Mouse (Mus musculus): ENCODE results near the gene Tbccd1. TPM values are rescaled to one million over a fixed set of nuclear protein-coding genes. Genes with fewer than 3 reads are reported as not detected.

The Tbccd1 gene
- polyA plus RNA-seq, 1 experiment from 2014 or later, result 19.6 TPM

GRCm38 (mm10) chr16:22847686-22848085 is 9.8 kb downstream of the Tbccd1 start:
- Histone ChIP-seq H3K27me3 (no peaks in the 10 kb centered on the region), H3K4me1 (replicated peaks) (peaks cover 10% of the 10 kb centered on the region), H3K4me3 (no peak overlapping the region), H3K4me2 (no peak overlapping the region), H3K27ac (replicated peaks) (no peak overlapping the region), H3K9ac (no peak overlapping the region), H3K9me3 (no peaks in the 10 kb centered on the region), H3K36me3 (no peaks in the 10 kb centered on the region)
- ATAC-seq (ENCODE audit: low FRiP score, low read depth), result no peak
- WGBS, result 89% methylated on average over 1 of the region's 1 CpGs

GRCm38 (mm10) chr16:22845481-22845880 is 12.0 kb downstream of the Tbccd1 start:
- no peaks in the 10 kb centered on the region for H3K36me3 ChIP-seq
- H3K27ac ChIP-seq (replicated peaks), result no peak overlapping the region
- WGBS, result 87% methylated on average over 4 of the region's 4 CpGs
- H3K4me1 ChIP-seq (replicated peaks), result peaks cover 10% of the 10 kb centered on the region
- H3K27me3 ChIP-seq, result no peaks in the 10 kb centered on the region
- ATAC-seq (ENCODE audit: low FRiP score, low read depth), result no peak
- H3K4me2 ChIP-seq, result no peak overlapping the region
- no peak overlapping the region for H3K4me3 ChIP-seq
- H3K9ac ChIP-seq, result no peak overlapping the region
- H3K9me3 ChIP-seq, result no peaks in the 10 kb centered on the region

- Histone ChIP-seq H3K9me3 (no peaks in the 10 kb centered on the region), H3K4me3 (peak overlapping the region; percentile 61), H3K9ac (peak overlapping the region; percentile 76), H3K27ac (replicated peaks) (peak overlapping the region; percentile 67; the same call in 1 of the 2 replicates), H3K4me2 (peak overlapping the region; percentile 94), H3K36me3 (no peaks in the 10 kb centered on the region), H3K4me1 (replicated peaks) (peaks cover 10% of the 10 kb centered on the region), H3K27me3 (no peaks in the 10 kb centered on the region)
- 67% methylated on average over 5 of the region's 5 CpGs for WGBS
- ATAC-seq (ENCODE audit: low FRiP score, low read depth), result no peak
Measured at GRCm38 (mm10) chr16:22844834-22845233, 12.6 kb downstream of the Tbccd1 start.

GRCm38 (mm10) chr16:22844061-22844801 is 13.2 kb downstream of the Tbccd1 start:
- 5% methylated on average over 26 of the region's 26 CpGs for WGBS
- no peaks in the 10 kb centered on the region for H3K9me3 ChIP-seq
- H3K27ac ChIP-seq (replicated peaks), result peak overlapping the region; percentile 67
- H3K27me3 ChIP-seq, result no peaks in the 10 kb centered on the region
- H3K36me3 ChIP-seq, result no peaks in the 10 kb centered on the region
- H3K4me2 ChIP-seq, result peak overlapping the region; percentile 94
- H3K9ac ChIP-seq, result peak overlapping the region; percentile 76
- peaks cover 10% of the 10 kb centered on the region for H3K4me1 ChIP-seq (replicated peaks)
- H3K4me3 ChIP-seq, result peak overlapping the region; percentile 61
- ATAC-seq (ENCODE audit: low FRiP score, low read depth), result peak; percentile 97

GRCm38 (mm10) chr16:22842871-22843270 is 14.6 kb downstream of the Tbccd1 start:
- H3K4me1 ChIP-seq (replicated peaks), result peaks cover 10% of the 10 kb centered on the region
- H3K27me3 ChIP-seq, result no peaks in the 10 kb centered on the region
- 0 out of 2 replicates have a peak, but pooled peaks cover 3% of the 10 kb centered on the region for H3K36me3 ChIP-seq
- H3K9ac ChIP-seq, result no peak overlapping the region
- no peak overlapping the region for H3K27ac ChIP-seq (replicated peaks)
- H3K9me3 ChIP-seq, result no peaks in the 10 kb centered on the region
- H3K4me2 ChIP-seq, result no peak overlapping the region
- 98% methylated on average over 5 of the region's 5 CpGs for WGBS
- no peak overlapping the region for H3K4me3 ChIP-seq
- no peak for ATAC-seq (ENCODE audit: low FRiP score, low read depth)

- Histone ChIP-seq H3K27me3 (no peaks in the 10 kb centered on the region), H3K4me1 (replicated peaks) (no peaks in the 10 kb centered on the region; the same call in 1 of the 2 replicates), H3K4me3 (no peak overlapping the region), H3K36me3 (0 out of 2 replicates have a peak, but pooled peaks cover 3% of the 10 kb centered on the region), H3K9ac (no peak overlapping the region), H3K4me2 (no peak overlapping the region), H3K9me3 (no peaks in the 10 kb centered on the region), H3K27ac (replicated peaks) (no peak overlapping the region)
- no peak for ATAC-seq (ENCODE audit: low FRiP score, low read depth)
- WGBS, result 92% methylated on average over 3 of the region's 3 CpGs
Measured at GRCm38 (mm10) chr16:22839146-22839857, 18.2 kb downstream of the Tbccd1 start.

- no peak for ATAC-seq (ENCODE audit: low FRiP score, low read depth)
- no peak overlapping the region for H3K9ac ChIP-seq
- no peaks in the 10 kb centered on the region for H3K9me3 ChIP-seq
- 82% methylated on average over 3 of the region's 3 CpGs for WGBS
- H3K27ac ChIP-seq (replicated peaks), result no peak overlapping the region
- H3K4me1 ChIP-seq (replicated peaks), result no peaks in the 10 kb centered on the region
- peaks cover 5% of the 10 kb centered on the region for H3K36me3 ChIP-seq
- H3K27me3 ChIP-seq, result no peaks in the 10 kb centered on the region
- no peak overlapping the region for H3K4me3 ChIP-seq
- H3K4me2 ChIP-seq, result no peak overlapping the region
Measured at GRCm38 (mm10) chr16:22832932-22833525, 24.4 kb downstream of the Tbccd1 start.

- peaks cover 4% of the 10 kb centered on the region; the same call in 1 of the 2 replicates for H3K36me3 ChIP-seq
- 45% methylated on average over 8 of the region's 8 CpGs for WGBS
- peak; percentile 73; the same call in 1 of the 2 replicates for ATAC-seq (ENCODE audit: low FRiP score, low read depth)
- no peak overlapping the region for H3K4me2 ChIP-seq
- H3K9me3 ChIP-seq, result no peaks in the 10 kb centered on the region
- no peak overlapping the region for H3K27ac ChIP-seq (replicated peaks)
- H3K4me3 ChIP-seq, result no peak overlapping the region
- H3K9ac ChIP-seq, result no peak overlapping the region
- H3K4me1 ChIP-seq (replicated peaks), result no peaks in the 10 kb centered on the region
- no peaks in the 10 kb centered on the region for H3K27me3 ChIP-seq
Measured at GRCm38 (mm10) chr16:22820731-22821130, 36.7 kb downstream of the Tbccd1 start.

- H3K4me3 ChIP-seq, result no peak within 1 kb of the TSS
- no peak within 1 kb of the TSS for H3K9ac ChIP-seq
- peaks cover 16% of the 10 kb centered on the region for H3K27me3 ChIP-seq
- no peaks in the 10 kb centered on the region for H3K36me3 ChIP-seq
- WGBS, result 71% methylated on average over 2 of the region's 2 CpGs
- H3K9me3 ChIP-seq, result no peaks in the 10 kb centered on the region
- no peak within 1 kb of the TSS for H3K4me2 ChIP-seq
- no peak for ATAC-seq (ENCODE audit: low FRiP score, low read depth)
- H3K27ac ChIP-seq (replicated peaks), result no peak within 1 kb of the TSS
- H3K4me1 ChIP-seq (replicated peaks), result peaks cover 4% of the 10 kb centered on the region; the same call in 1 of the 2 replicates
Measured at GRCm38 (mm10) chr16:22811477-22811876, 46.0 kb downstream of the Tbccd1 start, which contains the start of gene Crygs. TSS of gene Crygs (minus strand) at chr16:22811577.

GRCm38 (mm10) chr16:22807468-22808070 is 49.9 kb downstream of the Tbccd1 start:
- no peak overlapping the region for H3K27ac ChIP-seq (replicated peaks)
- H3K9ac ChIP-seq, result no peak overlapping the region
- ATAC-seq (ENCODE audit: low FRiP score, low read depth), result 0 out of 2 replicates have a peak, but pooled peaks have one; percentile 63
- H3K4me2 ChIP-seq, result peak overlapping the region; percentile 52
- peak overlapping the region; percentile 16; the same call in 1 of the 2 replicates for H3K4me3 ChIP-seq
- H3K9me3 ChIP-seq, result no peaks in the 10 kb centered on the region
- WGBS, result 13% methylated on average over 17 of the region's 17 CpGs
- peaks cover 4% of the 10 kb centered on the region; the same call in 1 of the 2 replicates for H3K4me1 ChIP-seq (replicated peaks)
- no peaks in the 10 kb centered on the region for H3K36me3 ChIP-seq
- peaks cover 34% of the 10 kb centered on the region for H3K27me3 ChIP-seq

GRCm38 (mm10) chr16:22802786-22803185 is 54.7 kb downstream of the Tbccd1 start:
- no peaks in the 10 kb centered on the region for H3K9me3 ChIP-seq
- WGBS, result 75% methylated on average over 7 of the region's 7 CpGs
- H3K4me2 ChIP-seq, result no peak overlapping the region
- H3K4me3 ChIP-seq, result no peak overlapping the region
- no peak for ATAC-seq (ENCODE audit: low FRiP score, low read depth)
- H3K9ac ChIP-seq, result no peak overlapping the region
- peaks cover 52% of the 10 kb centered on the region for H3K27me3 ChIP-seq
- H3K36me3 ChIP-seq, result no peaks in the 10 kb centered on the region
- no peak overlapping the region for H3K27ac ChIP-seq (replicated peaks)
- peaks cover 7% of the 10 kb centered on the region for H3K4me1 ChIP-seq (replicated peaks)

GRCm38 (mm10) chr16:22800849-22801109 is 56.7 kb downstream of the Tbccd1 start:
- Histone ChIP-seq H3K27me3 (peaks cover 62% of the 10 kb centered on the region), H3K9ac (no peak overlapping the region), H3K4me1 (replicated peaks) (peaks cover 3% of the 10 kb centered on the region; the same call in 1 of the 2 replicates), H3K4me3 (no peak overlapping the region), H3K36me3 (no peaks in the 10 kb centered on the region), H3K9me3 (no peaks in the 10 kb centered on the region), H3K4me2 (no peak overlapping the region), H3K27ac (replicated peaks) (no peak overlapping the region)
- no peak for ATAC-seq (ENCODE audit: low FRiP score, low read depth)
- WGBS, result 16% methylated on average over 5 of the region's 5 CpGs
